Mouse (Mus musculus) liver, embryonic 11.5 days (tissue): Measurements from ENCODE around the gene Col18a1. TPM values are rescaled to one million over a fixed set of nuclear protein-coding genes. Genes with fewer than 3 reads are reported as not detected.

Experiments used
- ATAC-seq: fragments of 200-750 bp; cut with Nextera tagmentation; replicated peaks from 2 replicates; pipeline ENCODE4 v1.8.0; 2017; ENCODE audit warnings: moderate number of reproducible peaks, mild to moderate bottlenecking, moderate TSS enrichment, moderate library complexity; ENCODE audit not compliant: low FRiP score
- DNase-seq: peaks from one replicate; pipeline ENCODE4 v3.0.0-alpha.2; 2017; ENCODE audit warnings: low spot score
- H3K27ac ChIP-seq: fragments of 300-500 bp; sonication (generic); 2 replicates; pipeline ENCODE4 v1.5.1; 2014; ENCODE audit warnings: mild to moderate bottlenecking, low read depth, low read length, control low read depth
- H3K27me3 ChIP-seq: fragments of 300-500 bp; sonication (generic); replicated peaks from 2 replicates; pipeline ENCODE4 v1.6.1; 2014; ENCODE audit warnings: low read length, mixed read lengths; ENCODE audit not compliant: control insufficient read depth, insufficient read depth
- H3K36me3 ChIP-seq: fragments of 300-500 bp; sonication (generic); 2 replicates; pipeline ENCODE4 v1.6.1; 2014; ENCODE audit warnings: mild to moderate bottlenecking, low read length, moderate library complexity, mixed read lengths; ENCODE audit not compliant: control insufficient read depth, insufficient read depth
- H3K4me1 ChIP-seq: fragments of 300-500 bp; sonication (generic); replicated peaks from 2 replicates; pipeline ENCODE4 v1.6.1; 2014; ENCODE audit warnings: low read length, mixed read lengths; ENCODE audit not compliant: control insufficient read depth, insufficient read depth
- H3K4me2 ChIP-seq: fragments of 300-500 bp; sonication (generic); 2 replicates; pipeline ENCODE4 v1.6.1; 2014; ENCODE audit warnings: mild to moderate bottlenecking, control low read depth, moderate library complexity
- H3K4me3 ChIP-seq: fragments of 300-500 bp; sonication (generic); 2 replicates; pipeline ENCODE4 v1.5.1; 2014; ENCODE audit warnings: low read depth, low read length, control low read depth
- H3K9ac ChIP-seq: fragments of 300-500 bp; sonication (generic); 2 replicates; pipeline ENCODE4 v1.6.1; 2014; ENCODE audit warnings: low read depth, low read length, control low read depth
- H3K9me3 ChIP-seq: fragments of 300-500 bp; sonication (generic); 2 replicates; pipeline ENCODE4 v1.6.1; 2016; ENCODE audit warnings: low read length, inconsistent platforms, mixed read lengths; ENCODE audit not compliant: control insufficient read depth
- WGBS: fragments of 180-500 bp; shearing (Covaris S2); extraction: QIAGEN DNeasy Blood & Tissue Kit; methylation state at CpG from one replicate; pipeline ENCODE4 v1.1.7; 2014; 5-methylcytosine and 5-hydroxymethylcytosine counted together
- polyA plus RNA-seq: library from polyadenylated mRNA; unstranded; fragments of >200 nt; fragmentation: Nextera tagmentation; extraction: Ambion mirVana; gene quantifications from 2 replicates; pipeline ENCODE4 v1.2.1, GENCODE M21; 2014

The Col18a1 gene
- polyA plus RNA-seq, 1 experiment from 2014 or later, result 55.3 TPM

DNA sequence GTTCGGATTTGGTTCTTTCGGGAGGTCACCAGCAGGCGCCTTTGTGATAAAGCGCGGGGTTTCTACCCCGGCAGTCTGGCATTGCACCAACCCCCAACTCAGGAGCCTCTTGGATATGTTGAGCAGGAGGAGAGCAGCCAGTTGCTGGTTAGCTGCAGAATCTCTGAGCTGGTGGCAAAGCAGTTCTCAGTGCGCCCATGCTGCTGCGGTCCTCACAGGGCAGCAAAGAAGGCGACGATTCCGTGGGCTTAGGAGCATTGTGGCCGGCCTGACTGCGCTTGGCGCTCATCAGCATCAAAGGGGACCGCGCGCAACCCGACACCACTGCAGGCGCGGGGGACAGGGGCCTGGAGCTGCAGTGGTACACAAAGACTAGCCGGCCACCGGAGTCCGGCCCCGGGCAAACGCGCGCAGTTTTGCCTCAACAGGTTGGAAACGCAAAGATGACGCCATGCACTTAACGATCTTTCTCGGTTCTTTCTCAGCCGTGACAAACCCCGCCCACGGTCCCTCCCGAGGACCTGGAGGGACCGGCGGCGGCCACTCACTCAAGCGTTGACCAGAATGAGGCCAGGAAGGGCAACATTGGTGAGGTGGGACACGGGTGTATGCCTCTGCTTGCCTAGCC lies 916 bp downstream of the Col18a1 start:
- ATAC-seq, result no peak; the same call in 1 of the 2 replicates
- H3K4me1 ChIP-seq, result peaks cover 30% of the 10 kb centered on the region
- H3K9me3 ChIP-seq, result no peaks in the 10 kb centered on the region
- peak overlapping the region; percentile 62 for H3K9ac ChIP-seq
- peak overlapping the region; percentile 97 for H3K4me2 ChIP-seq
- under 1% methylated on average over 40 of the region's 40 CpGs for WGBS
- DNase-seq, result peak; percentile 60
- peak overlapping the region; percentile 66 for H3K4me3 ChIP-seq
- H3K36me3 ChIP-seq, result no peaks in the 10 kb centered on the region
- peak overlapping the region; percentile 36; the same call in 1 of the 2 replicates for H3K27ac ChIP-seq
- H3K27me3 ChIP-seq, result peaks cover 31% of the 10 kb centered on the region

DNA sequence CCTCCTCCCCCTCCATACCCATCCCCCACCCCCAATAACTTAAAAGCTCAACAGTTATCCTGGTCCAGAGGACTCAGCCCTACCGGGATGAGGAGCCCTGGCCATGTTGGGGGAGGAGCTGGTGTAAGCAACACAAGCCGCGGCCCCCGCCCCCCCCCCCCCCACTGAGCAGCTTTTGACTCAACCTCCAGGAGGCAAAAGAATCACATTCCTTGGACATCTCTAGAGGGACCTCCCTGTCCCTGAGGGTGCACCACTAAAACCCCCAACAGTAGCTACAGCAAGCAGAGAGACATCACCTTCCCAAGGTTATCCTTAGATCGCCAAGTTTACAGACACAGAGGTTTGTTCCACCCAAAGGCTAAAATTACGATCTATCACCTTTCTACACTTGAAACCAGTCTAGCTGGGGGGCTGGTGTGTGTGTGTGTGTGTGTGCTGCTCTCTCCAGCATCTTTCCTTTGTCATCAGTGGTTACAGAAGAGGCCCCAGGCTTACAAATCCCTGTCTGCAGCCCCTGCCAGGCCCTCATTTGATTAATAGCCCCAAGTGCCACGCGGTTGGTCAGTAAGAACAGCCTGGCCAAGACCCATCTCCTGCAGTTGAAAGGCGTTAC lies 1.8 kb downstream of the Col18a1 start:
- no peak for ATAC-seq
- Histone ChIP-seq H3K4me2 (peak overlapping the region; percentile 97), H3K4me3 (peak overlapping the region; percentile 66), H3K9ac (no peak overlapping the region; the same call in 1 of the 2 replicates), H3K4me1 (peaks cover 39% of the 10 kb centered on the region), H3K9me3 (no peaks in the 10 kb centered on the region), H3K36me3 (no peaks in the 10 kb centered on the region), H3K27me3 (peaks cover 31% of the 10 kb centered on the region), H3K27ac (no peak overlapping the region)
- 17% methylated on average over 9 of the region's 9 CpGs for WGBS
- DNase-seq, result no peak

DNA sequence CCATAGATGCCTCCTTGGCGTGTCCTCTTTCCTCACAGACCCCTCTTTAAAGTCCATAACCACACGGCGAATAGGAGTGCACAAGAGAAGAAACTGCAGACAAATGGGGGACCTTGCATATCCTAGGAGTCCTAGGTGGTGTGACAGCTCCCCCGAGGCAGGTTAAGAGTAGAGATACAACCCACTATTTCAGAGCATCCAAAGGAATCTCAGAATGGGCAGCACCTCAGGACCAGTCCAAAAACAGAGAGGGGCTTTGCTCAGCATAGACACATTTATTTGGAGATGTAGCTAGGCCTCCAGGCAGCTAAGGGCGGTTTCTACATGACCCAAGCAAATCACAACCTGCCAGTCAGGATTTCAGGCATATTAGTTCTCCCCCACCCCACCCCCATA lies 2.3 kb downstream of the Col18a1 start:
- H3K4me2 ChIP-seq, result peak overlapping the region; percentile 97
- DNase-seq (no peak), ATAC-seq (no peak)
- no peaks in the 10 kb centered on the region for H3K36me3 ChIP-seq
- no peaks in the 10 kb centered on the region for H3K9me3 ChIP-seq
- 40% methylated on average over 5 of the region's 5 CpGs for WGBS
- H3K4me3 ChIP-seq, result no peak overlapping the region
- peaks cover 44% of the 10 kb centered on the region for H3K4me1 ChIP-seq
- no peak overlapping the region for H3K27ac ChIP-seq
- peaks cover 31% of the 10 kb centered on the region for H3K27me3 ChIP-seq
- H3K9ac ChIP-seq, result no peak overlapping the region

DNA sequence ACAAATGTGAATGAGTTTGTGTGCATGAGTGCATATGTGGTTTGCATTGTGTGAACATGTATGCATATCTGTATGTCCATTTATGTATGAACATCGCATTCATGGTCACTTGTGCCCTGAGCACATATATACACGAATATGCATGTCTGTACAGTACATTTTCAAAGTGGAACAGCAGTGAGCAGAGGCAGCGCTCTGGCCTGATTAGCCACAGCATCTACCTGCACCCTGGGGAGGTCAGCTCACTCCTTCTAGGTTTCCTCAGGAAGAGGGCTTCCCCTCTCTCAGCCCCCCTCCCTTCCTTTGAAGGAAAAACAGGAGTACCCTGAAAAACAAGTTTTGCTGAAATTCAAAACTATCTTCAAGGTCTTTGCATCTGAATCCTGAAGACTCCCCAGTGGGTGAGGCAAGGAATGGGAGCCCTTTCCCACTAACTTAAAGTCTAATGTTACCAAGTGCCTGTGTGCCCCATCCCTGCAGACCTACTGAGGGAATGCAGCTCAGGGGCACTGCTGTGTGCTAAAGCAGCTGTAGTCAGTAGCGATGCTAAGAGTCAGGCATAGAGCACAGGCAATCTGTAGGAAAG lies 2.9 kb downstream of the Col18a1 start:
- no peak overlapping the region for H3K4me3 ChIP-seq

DNA sequence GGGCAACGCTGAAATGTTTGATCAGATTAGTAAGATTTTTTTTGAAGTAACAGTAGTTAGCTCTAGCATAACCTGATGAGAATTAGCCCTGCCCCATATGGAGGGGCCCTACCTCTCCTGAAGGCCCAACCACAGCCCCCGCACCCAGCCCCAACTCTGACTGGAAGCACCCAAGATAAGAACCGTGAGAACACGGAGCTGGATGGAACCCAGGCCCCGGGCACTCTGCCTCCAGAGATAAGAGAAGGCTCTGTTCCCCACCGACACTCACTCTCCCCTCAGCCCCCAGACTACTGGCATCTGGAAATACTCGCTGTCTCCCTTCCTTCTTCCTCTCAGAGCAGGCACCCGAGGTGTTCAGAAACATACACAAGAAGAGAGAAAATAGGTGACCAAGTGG lies 6.8 kb downstream of the Col18a1 start:
- peak overlapping the region; percentile 52 for H3K4me2 ChIP-seq

More for the DNA sequence above, 2.9 kb downstream of the Col18a1 start:
- Histone ChIP-seq H3K4me1 (peaks cover 49% of the 10 kb centered on the region), H3K9ac (no peak overlapping the region), H3K27ac (no peak overlapping the region), H3K4me2 (no peak overlapping the region; the same call in 1 of the 2 replicates), H3K27me3 (peaks cover 31% of the 10 kb centered on the region), H3K36me3 (no peaks in the 10 kb centered on the region), H3K9me3 (no peaks in the 10 kb centered on the region)
- DNase-seq (no peak), ATAC-seq (no peak)
- WGBS, result 56% methylated on average over 4 of the region's 4 CpGs

DNA sequence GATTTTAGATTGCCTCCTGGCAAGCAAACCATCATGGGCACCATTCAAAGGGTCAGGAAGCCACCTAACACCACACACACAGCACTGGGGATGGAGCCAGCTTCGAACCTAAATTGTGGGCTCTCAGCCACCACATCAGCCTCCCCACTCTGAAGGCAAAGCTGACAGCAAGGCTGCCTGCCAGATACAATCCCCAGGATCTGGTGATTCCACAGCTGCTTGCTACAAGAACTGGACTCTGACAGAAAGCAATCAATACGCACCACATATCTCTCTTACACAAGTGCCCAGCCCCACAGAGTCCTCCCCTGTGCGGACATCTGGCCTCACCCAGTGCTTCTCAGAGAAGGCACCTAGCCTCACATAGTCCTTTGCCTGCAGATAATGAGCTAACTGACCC lies 7.4 kb downstream of the Col18a1 start:
- peak overlapping the region; percentile 86 for H3K27ac ChIP-seq
- peak overlapping the region; percentile 52 for H3K4me2 ChIP-seq
- peak overlapping the region; percentile 34; the same call in 1 of the 2 replicates for H3K9ac ChIP-seq
- DNase-seq, result no peak
- 19% methylated on average over 3 of the region's 3 CpGs for WGBS
- H3K9me3 ChIP-seq, result no peaks in the 10 kb centered on the region
- H3K4me1 ChIP-seq, result peaks cover 60% of the 10 kb centered on the region
- H3K36me3 ChIP-seq, result no peaks in the 10 kb centered on the region
- H3K27me3 ChIP-seq, result no peaks in the 10 kb centered on the region
- H3K4me3 ChIP-seq, result 0 out of 2 replicates have a peak overlapping the region, but pooled peaks have one; percentile 4
- ATAC-seq, result peak; percentile 78

More for the DNA sequence above, 6.8 kb downstream of the Col18a1 start:
- Histone ChIP-seq H3K4me3 (peak overlapping the region; percentile 8; the same call in 1 of the 2 replicates), H3K27ac (peak overlapping the region; percentile 86), H3K9ac (peak overlapping the region; percentile 27; the same call in 1 of the 2 replicates), H3K9me3 (no peaks in the 10 kb centered on the region), H3K27me3 (peaks cover 6% of the 10 kb centered on the region), H3K4me1 (peaks cover 59% of the 10 kb centered on the region), H3K36me3 (no peaks in the 10 kb centered on the region)
- ATAC-seq (peak; percentile 94), DNase-seq (peak; percentile 61)
- WGBS, result 6% methylated on average over 8 of the region's 8 CpGs

DNA sequence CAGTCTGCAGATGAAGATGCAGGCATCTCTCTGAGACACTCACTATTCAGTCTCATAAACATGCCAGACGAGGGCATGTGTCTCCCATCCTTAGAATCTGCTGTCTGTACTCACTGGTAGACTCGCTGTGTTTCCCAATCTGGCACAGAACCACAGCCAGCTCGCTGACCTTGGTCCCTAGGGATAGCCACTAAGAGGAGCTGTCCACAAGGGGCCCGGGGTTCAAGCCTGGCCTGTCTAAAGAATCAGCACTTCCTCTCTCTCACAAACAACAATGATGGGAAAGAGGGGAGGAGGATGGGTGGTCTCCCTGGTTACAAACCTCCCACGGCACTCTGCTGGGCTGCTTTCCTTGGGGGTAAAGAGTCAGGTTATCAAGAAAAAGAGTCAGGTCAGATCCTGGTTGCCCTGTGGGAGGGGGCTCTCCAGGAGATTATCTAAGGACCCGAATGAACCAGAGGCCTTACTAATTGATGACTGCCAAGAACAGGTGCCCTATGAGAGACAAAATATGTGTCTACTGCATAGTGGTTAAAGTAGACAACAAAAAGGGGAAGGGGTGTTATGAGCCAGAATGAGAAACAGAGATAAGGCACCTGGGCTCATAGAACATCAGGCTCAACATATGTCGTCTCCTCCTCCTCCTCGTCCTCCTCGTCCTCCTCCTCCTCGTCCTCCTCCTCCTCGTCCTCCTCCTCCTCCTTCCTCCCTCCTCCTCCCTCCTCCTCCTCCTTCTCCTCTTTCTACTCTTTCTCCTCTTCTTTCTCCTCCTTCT lies 8.9 kb downstream of the Col18a1 start:
- no peak for DNase-seq
- no peak overlapping the region for H3K4me3 ChIP-seq
- H3K4me1 ChIP-seq, result peaks cover 61% of the 10 kb centered on the region
- no peaks in the 10 kb centered on the region for H3K36me3 ChIP-seq
- peak overlapping the region; percentile 22; the same call in 1 of the 2 replicates for H3K27ac ChIP-seq
- ATAC-seq, result no peak
- 26% methylated on average over 11 of the region's 11 CpGs for whole genome bisulfite sequencing
- no peaks in the 10 kb centered on the region for H3K9me3 ChIP-seq
- no peak overlapping the region for H3K9ac ChIP-seq
- no peaks in the 10 kb centered on the region for H3K27me3 ChIP-seq
- H3K4me2 ChIP-seq, result 0 out of 2 replicates have a peak overlapping the region, but pooled peaks have one; percentile 7

DNA sequence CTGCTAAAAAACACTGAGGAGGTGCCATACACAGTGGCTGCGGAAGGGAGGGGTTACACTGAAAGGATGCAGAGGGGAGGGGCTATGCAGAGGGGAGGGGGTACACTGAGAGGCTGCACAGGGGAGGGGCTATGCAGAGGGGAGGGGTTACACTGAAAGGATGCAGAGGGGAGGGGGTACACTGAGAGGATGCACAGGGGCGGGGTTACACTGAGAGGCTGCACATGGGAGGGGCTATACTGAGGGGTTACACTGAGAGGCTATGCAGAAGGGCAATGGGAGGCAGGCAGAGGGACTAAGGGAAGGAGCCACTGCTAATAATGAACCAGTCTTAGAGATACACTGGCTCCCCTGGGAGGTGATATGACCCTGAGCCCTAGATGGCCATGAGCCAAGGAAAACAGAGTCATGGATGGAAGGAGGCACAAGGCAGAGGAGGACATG lies 14.1 kb downstream of the Col18a1 start:
- peak; percentile 59 for ATAC-seq
- H3K4me1 ChIP-seq, result peaks cover 46% of the 10 kb centered on the region

More for the DNA sequence above, 14.1 kb downstream of the Col18a1 start:
- Histone ChIP-seq H3K4me3 (no peak overlapping the region), H3K9ac (no peak overlapping the region), H3K4me2 (no peak overlapping the region), H3K27me3 (no peaks in the 10 kb centered on the region), H3K36me3 (no peaks in the 10 kb centered on the region), H3K9me3 (no peaks in the 10 kb centered on the region), H3K27ac (no peak overlapping the region)
- no peak for DNase-seq
- WGBS, result 35% methylated on average over 2 of the region's 2 CpGs
